Comparison of ENCODE assay signal across 16 mouse cellular contexts in genomic region chr1:193539261-193539660, GRCm38 (mm10).
A peak's percentile ranks its signal among the peaks of the same experiment; 100 is the strongest.
DNase-seq lines count a peak whose midpoint lies in the region; ATAC-seq lines count a peak whose summit lies in the region.
"Had no signal": no experiment of that assay in that cellular context is flagged by ENCODE, and none has a peak within 500 bp of the region (broad histone marks: within the 10 kb centered on the region; RNA-seq: fewer than 3 reads in every experiment).

No protein-coding gene starts in this region.

- no peaks in the 10 kb centered on the region for H3K36me3 ChIP-seq in embryonic facial prominence, embryonic 13.5 days
- H3K36me3 ChIP-seq in embryonic facial prominence, embryonic 10.5 days (replicated peaks): no peaks in the 10 kb centered on the region
- no peaks in the 10 kb centered on the region for H3K36me3 ChIP-seq in lung, embryonic 15.5 days
- no peaks in the 10 kb centered on the region for H3K36me3 ChIP-seq in kidney, embryonic 15.5 days
- no peaks in the 10 kb centered on the region for H3K36me3 ChIP-seq in stomach, embryonic 15.5 days
- H3K36me3 ChIP-seq: G1E; heart, embryonic 13.5 days; hindbrain, embryonic 15.5 days had no signal

- H3K4me3 ChIP-seq in embryonic facial prominence, embryonic 13.5 days: no peak overlapping the region
- H3K4me3 ChIP-seq in embryonic facial prominence, embryonic 10.5 days: no peak overlapping the region
- H3K4me3 ChIP-seq in lung, embryonic 15.5 days: no peak overlapping the region
- H3K4me3 ChIP-seq in kidney, embryonic 15.5 days (replicated peaks): no peak overlapping the region
- H3K4me3 ChIP-seq in stomach, embryonic 15.5 days (replicated peaks): no peak overlapping the region
- H3K4me3 ChIP-seq: heart, embryonic 13.5 days; hindbrain, embryonic 15.5 days had no signal

- H3K27ac ChIP-seq in embryonic facial prominence, embryonic 13.5 days: peak overlapping the region; percentile 69; the same call in 1 of the 2 replicates
- H3K27ac ChIP-seq in embryonic facial prominence, embryonic 10.5 days (replicated peaks): no peak overlapping the region
- H3K27ac ChIP-seq in lung, embryonic 15.5 days: peak overlapping the region; percentile 53
- peak overlapping the region; percentile 81 for H3K27ac ChIP-seq in kidney, embryonic 15.5 days
- peak overlapping the region; percentile 16; the same call in 1 of the 2 replicates for H3K27ac ChIP-seq in stomach, embryonic 15.5 days
- H3K27ac ChIP-seq: heart, embryonic 13.5 days; hindbrain, embryonic 15.5 days had no signal

- no peaks in the 10 kb centered on the region for H3K9me3 ChIP-seq in embryonic facial prominence, embryonic 13.5 days
- H3K9me3 ChIP-seq in embryonic facial prominence, embryonic 10.5 days: no peaks in the 10 kb centered on the region
- no peaks in the 10 kb centered on the region for H3K9me3 ChIP-seq in lung, embryonic 15.5 days
- H3K9me3 ChIP-seq in kidney, embryonic 15.5 days (replicated peaks): no peaks in the 10 kb centered on the region
- H3K9me3 ChIP-seq in stomach, embryonic 15.5 days: no peaks in the 10 kb centered on the region
- H3K9me3 ChIP-seq: G1E; heart, embryonic 13.5 days; hindbrain, embryonic 15.5 days had no signal

- H3K9ac ChIP-seq in embryonic facial prominence, embryonic 13.5 days: no peak overlapping the region
- no peak overlapping the region for H3K9ac ChIP-seq in lung, embryonic 15.5 days
- no peak overlapping the region for H3K9ac ChIP-seq in kidney, embryonic 15.5 days
- no peak overlapping the region for H3K9ac ChIP-seq in stomach, embryonic 15.5 days
- H3K9ac ChIP-seq: heart, embryonic 13.5 days; hindbrain, embryonic 15.5 days; liver, postnatal 0 days had no signal

- WGBS in embryonic facial prominence, embryonic 13.5 days: 59% methylated on average over 6 of the region's 6 CpGs
- 87% methylated on average over 6 of the region's 6 CpGs for WGBS in embryonic facial prominence, embryonic 10.5 days
- WGBS in lung, embryonic 15.5 days: 55% methylated on average over 6 of the region's 6 CpGs
- 55% methylated on average over 6 of the region's 6 CpGs for WGBS in kidney, embryonic 15.5 days
- WGBS in stomach, embryonic 15.5 days: 64% methylated on average over 6 of the region's 6 CpGs

- H3K27me3 ChIP-seq in embryonic facial prominence, embryonic 13.5 days: 0 out of 2 replicates have a peak, but pooled peaks cover 4% of the 10 kb centered on the region
- H3K27me3 ChIP-seq in embryonic facial prominence, embryonic 10.5 days (replicated peaks; ENCODE audit: low read depth, poor library complexity, severe bottlenecking): peaks cover 17% of the 10 kb centered on the region
- H3K27me3 ChIP-seq in lung, embryonic 15.5 days: no peaks in the 10 kb centered on the region
- no peaks in the 10 kb centered on the region for H3K27me3 ChIP-seq in kidney, embryonic 15.5 days
- H3K27me3 ChIP-seq in stomach, embryonic 15.5 days (replicated peaks): no peaks in the 10 kb centered on the region
- H3K27me3 ChIP-seq: hindbrain, embryonic 15.5 days had no signal

- no peak for DNase-seq in embryonic facial prominence, embryonic 10.5 days (ENCODE audit: low spot score)
- no peak for DNase-seq in lung, postnatal 10 days
- DNase-seq in yolk sac, embryonic 10.5 days (ENCODE audit: low spot score): no peak
- no peak for DNase-seq in thymus, postnatal 36 days
- DNase-seq: cerebellum, postnatal 25 days; gastrocnemius, postnatal 10 days; liver, postnatal 0 days; midbrain, embryonic 14.5 days; spleen, adult 18-20 months had no signal

- no peak for ATAC-seq in embryonic facial prominence, embryonic 13.5 days (ENCODE audit: insufficient number of reproducible peaks, insufficient read depth, low FRiP score, low TSS enrichment, low read depth)
- ATAC-seq in lung, embryonic 15.5 days (ENCODE audit: borderline replicate concordance, extremely low read depth, low FRiP score, low TSS enrichment): 0 out of 2 replicates have a peak, but pooled peaks have one; percentile 15
- peak; percentile 53 for ATAC-seq in kidney, embryonic 15.5 days (replicated peaks; ENCODE audit: low FRiP score)
- no peak for ATAC-seq in stomach, embryonic 15.5 days (ENCODE audit: insufficient read depth, low FRiP score, low read depth)
- ATAC-seq: liver, postnatal 0 days had no signal

- H3K4me2 ChIP-seq in embryonic facial prominence, embryonic 13.5 days: no peak overlapping the region
- no peak overlapping the region for H3K4me2 ChIP-seq in lung, embryonic 15.5 days
- H3K4me2 ChIP-seq in kidney, embryonic 15.5 days: no peak overlapping the region
- no peak overlapping the region for H3K4me2 ChIP-seq in stomach, embryonic 15.5 days
- H3K4me2 ChIP-seq: heart, embryonic 13.5 days; hindbrain, embryonic 15.5 days had no signal

- H3K4me1 ChIP-seq in embryonic facial prominence, embryonic 13.5 days: peaks cover 44% of the 10 kb centered on the region
- H3K4me1 ChIP-seq in embryonic facial prominence, embryonic 10.5 days: peaks cover 26% of the 10 kb centered on the region
- H3K4me1 ChIP-seq in lung, embryonic 15.5 days: peaks cover 18% of the 10 kb centered on the region; the same call in 1 of the 2 replicates
- H3K4me1 ChIP-seq in kidney, embryonic 15.5 days: peaks cover 28% of the 10 kb centered on the region
- 0 out of 2 replicates have a peak, but pooled peaks cover 3% of the 10 kb centered on the region for H3K4me1 ChIP-seq in stomach, embryonic 15.5 days

Comparison
In these comparisons a context has a peak if more than half of its experiments do, and no peak if none do; other contexts are left out.
1. ATAC-seq: peak in lung, embryonic 15.5 days (single experiment) and kidney, embryonic 15.5 days (single experiment); none in embryonic facial prominence, embryonic 13.5 days (single experiment) and stomach, embryonic 15.5 days (single experiment).